Mouse (Mus musculus) right cerebral cortex, adult 2 months (tissue): Measurements from ENCODE around the gene Gm43552.

Source experiments
- DNase-seq, 2 experiments: peaks; one replicate each; pipeline ENCODE4 v3.0.0; 2021 to 2022; ENCODE audit warnings: low spot score in 2 of 2

Gm43552 gene

GRCm38 (mm10) chr5:65438041-65438440 is 54.6 kb downstream of the Gm43552 start:
- no peak for DNase-seq

DNA sequence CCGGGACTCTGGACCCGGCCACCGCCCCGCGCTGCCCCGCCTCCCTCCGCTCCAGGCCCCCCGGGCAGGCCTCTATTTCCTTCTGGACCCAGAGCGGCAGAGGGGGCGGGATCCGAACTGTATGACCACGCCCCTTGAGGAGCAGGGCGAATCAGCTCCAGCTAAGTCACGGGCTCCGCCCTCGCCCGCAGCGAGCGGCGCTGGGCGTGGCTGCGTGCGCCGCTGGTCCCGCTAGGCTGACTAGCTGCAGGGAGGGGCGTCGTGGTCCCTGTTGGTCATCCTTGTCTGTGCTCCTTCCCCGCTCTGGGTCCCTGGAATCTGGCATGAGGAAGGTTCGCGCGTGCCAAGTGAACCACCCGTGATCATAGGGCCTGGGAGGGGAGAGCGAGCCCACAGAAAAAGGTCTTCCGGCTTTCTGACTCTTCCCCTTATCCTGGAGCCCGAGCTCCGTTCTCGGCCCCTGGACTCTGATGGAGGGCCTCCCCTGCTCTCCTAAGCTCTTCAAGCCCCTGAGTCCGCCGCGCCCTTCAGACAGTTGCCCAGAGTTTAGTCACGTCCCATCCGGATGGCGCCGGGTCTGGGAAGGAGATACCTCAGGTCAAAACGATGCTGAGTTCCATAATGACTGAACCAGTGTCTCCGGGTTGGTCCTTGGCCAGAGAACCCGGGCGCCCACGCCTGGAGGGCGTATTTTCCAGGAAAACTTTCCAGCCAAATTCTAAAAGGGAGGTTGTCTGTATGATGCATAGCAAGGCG is 56.6 kb downstream of the Gm43552 start, which contains the start of gene Ugdh:
TSS of gene Ugdh (minus strand) at position 144 of the 756 bp plus-strand sequence.
- peak; percentile 94 to 96 for DNase-seq

DNA sequence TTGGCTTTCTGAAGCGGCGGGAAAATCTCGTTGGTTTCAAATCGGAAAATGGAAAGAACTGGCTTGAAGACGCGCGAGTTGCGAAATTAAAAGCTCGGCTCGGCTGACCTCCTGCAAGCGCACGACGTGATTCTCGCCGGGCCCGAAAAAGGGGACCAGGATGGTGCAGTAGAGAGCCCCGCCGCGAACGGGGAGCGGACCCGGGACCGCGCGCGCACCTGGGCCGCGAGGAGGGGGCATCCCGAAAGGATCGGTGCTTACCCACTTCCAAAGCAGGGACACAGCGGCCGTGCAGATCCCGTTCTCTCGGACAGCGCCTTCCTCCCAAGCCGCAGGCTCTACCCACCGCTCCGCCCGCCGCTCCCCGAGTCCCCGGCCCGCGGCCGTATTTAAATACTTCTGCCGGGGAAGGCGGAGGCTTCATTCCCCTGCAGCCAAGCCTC is 57.2 kb downstream of the Gm43552 start:
- DNase-seq, result no peak

- DNase-seq, result peak in 1 of 2 experiments; percentile 30
These were observed 57.9 kb downstream of the Gm43552 start for GRCm38 (mm10) chr5:65434471-65435362.

- DNase-seq, result no peak
These were observed 63.2 kb downstream of the Gm43552 start for GRCm38 (mm10) chr5:65429441-65429840.

GRCm38 (mm10) chr5:65428321-65428720 is 64.3 kb downstream of the Gm43552 start:
- DNase-seq, result no peak

- no peak for DNase-seq
These were observed 67.4 kb downstream of the Gm43552 start for GRCm38 (mm10) chr5:65425251-65425650.

DNA sequence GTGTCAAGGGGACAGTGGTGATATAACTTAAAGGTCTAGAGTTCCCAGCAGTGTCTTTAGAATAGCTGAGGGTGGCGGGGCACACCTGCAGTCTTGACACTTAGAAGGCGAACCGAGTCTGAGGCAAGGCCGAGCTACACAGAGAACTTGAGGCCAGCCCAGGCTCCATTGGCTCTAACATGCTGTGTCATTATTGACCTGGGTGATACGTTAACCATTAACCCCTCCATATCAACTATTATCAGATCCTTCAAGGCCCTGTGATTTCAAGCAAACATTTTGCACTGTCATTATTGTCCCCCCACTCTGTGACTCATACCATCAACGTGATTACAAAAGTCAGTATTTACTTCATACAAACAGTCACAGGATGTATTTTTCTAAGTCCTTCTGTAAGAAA is 68.4 kb downstream of the Gm43552 start:
- DNase-seq, result no peak

- DNase-seq, result no peak
These were observed 69.8 kb downstream of the Gm43552 start for GRCm38 (mm10) chr5:65422803-65423202.

DNA sequence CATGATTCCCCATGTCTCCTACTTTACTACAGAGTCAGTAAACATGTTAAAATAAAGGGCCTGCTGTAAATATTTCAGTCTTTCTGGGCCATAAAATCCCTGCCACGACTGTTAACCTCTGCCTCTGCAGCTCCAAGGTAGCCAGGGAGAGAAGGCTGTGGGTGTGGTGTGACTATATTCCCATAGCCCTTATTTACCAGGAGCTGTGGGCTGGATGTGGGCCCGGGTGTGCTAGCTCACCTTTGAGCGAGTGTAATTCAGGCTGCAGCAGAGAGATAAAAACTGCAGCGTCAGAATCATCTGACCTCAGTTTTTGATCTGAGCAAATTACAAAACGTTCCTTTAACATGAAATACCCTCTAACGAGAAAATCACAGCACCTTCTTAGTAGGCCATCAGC is 71.8 kb downstream of the Gm43552 start:
- DNase-seq, result no peak

DNA sequence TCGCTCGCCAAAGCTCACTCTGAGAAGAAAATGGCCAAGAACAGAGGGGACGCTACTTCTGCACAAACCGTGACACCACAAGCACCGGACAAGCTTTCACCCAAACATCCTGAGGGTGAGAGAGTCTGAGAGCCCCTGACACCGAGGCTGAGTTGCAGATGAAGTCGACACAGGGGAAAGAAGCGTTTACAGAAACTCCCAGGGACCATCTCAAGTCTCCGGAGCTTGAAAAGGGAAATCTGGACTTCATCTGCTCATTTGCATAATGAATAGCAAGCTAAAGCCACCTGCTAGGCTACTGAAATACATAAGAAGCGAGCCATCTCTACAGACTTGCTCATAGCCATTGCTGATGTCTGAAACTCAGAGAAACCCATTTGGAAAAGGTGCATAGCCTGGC is 73.5 kb downstream of the Gm43552 start:
- DNase-seq, result no peak

DNA sequence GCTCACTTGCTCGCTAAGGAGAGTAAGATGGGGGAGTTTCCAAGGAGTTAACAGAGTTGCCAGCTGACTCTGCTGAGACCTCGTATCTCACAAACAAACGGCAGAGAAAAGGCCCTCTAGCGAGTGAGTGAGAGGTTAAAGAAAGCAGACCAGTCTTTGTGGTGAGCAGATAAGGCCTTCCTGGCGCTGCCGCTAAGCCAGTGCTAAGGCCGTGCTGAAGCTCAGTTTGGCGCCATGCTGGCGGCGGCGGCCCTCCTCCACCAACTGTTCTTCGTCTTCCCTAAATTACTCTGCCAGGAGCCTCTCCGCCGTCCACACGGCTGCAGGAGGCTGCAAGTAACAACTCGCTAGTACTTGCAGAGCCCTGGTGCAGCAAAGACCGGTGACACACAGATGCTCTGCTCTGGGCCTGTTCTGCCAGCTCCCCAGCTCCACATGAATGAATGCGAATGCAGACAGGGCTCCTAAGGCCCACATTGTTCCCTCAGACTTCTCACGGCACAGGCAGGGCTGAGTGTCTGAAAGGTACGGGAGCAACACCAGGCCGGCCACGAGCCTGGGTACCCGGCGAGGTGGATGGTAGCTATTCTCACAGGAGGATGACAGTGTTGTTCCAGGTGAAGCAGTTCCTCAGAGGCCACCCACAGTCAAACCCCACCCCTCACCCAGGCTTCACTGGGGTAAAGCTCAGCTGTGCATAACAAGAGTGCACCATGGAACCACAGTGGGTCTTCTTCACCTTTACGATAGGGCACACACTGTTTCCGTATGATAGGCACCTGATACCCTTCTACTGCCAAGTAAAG is 76.8 kb downstream of the Gm43552 start:
- DNase-seq, result no peak

DNA sequence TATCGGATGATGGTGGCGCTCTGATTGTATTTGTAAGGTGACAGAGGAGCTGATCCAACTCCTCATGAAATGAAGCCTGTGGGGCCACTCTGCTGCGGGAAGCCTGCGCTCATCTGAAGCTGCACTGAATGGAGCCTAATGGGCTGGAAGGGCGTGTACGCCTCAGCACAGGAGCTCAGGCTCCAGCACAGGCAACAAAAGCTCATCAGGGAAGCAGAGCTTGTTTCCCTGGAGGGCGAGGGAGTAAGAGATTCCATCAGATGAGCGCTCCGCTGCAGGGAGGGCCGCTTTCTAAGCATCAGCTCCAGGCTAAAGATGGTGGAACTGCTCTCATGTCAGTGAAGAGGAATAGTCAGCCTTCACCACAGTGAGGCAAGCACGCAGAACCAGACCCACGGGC is 84.6 kb downstream of the Gm43552 start:
- no peak for DNase-seq

DNA sequence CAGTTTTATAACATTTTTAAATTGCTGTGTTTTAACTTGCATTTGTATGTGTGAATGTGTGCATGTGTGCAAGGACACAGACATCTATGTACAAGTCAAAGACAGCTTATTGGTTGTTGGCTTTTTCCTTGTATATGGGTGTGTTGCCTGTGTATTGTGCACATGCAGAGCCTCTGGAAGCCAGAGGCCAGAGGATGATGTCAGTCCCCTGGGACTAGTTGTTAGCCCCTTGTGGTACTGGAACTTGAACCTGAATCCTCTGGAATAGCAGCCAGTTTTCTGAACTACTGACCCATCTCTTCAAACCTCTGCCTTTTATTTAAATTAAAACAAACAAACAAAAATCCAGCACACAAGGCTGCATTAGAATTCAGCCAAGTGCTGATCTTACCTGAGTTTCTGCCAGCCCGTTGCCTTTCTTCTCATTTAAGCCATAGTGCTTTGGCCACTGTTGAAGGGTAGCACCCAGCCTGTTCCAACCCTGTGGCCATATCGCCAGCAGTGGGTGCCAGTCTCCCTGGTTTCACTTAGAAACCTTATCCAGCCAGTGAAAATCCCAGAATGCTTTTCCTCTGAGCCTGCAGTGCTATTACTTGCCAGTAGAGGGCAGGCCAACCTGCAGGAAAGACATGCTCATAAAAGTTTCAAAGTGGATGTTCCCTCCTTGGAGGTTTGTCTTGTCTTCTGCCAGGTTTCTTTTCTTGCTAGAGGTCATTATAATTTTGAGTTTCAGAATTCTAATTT is 91.2 kb downstream of the Gm43552 start:
- DNase-seq, result peak; percentile 87 to 89

GRCm38 (mm10) chr5:65394425-65394824 is 98.2 kb downstream of the Gm43552 start:
- DNase-seq, result no peak

GRCm38 (mm10) chr5:65391753-65392152 is 100.9 kb downstream of the Gm43552 start:
- DNase-seq, result no peak

GRCm38 (mm10) chr5:65390648-65391644 is 101.7 kb downstream of the Gm43552 start, which contains the start of the genes Rpl9 and Lias:
Gene Rpl9, minus strand, starts transcription at chr5:65391444.
Gene Lias, plus strand, starts transcription at chr5:65391497.
- peak; percentile 100 for DNase-seq

DNA sequence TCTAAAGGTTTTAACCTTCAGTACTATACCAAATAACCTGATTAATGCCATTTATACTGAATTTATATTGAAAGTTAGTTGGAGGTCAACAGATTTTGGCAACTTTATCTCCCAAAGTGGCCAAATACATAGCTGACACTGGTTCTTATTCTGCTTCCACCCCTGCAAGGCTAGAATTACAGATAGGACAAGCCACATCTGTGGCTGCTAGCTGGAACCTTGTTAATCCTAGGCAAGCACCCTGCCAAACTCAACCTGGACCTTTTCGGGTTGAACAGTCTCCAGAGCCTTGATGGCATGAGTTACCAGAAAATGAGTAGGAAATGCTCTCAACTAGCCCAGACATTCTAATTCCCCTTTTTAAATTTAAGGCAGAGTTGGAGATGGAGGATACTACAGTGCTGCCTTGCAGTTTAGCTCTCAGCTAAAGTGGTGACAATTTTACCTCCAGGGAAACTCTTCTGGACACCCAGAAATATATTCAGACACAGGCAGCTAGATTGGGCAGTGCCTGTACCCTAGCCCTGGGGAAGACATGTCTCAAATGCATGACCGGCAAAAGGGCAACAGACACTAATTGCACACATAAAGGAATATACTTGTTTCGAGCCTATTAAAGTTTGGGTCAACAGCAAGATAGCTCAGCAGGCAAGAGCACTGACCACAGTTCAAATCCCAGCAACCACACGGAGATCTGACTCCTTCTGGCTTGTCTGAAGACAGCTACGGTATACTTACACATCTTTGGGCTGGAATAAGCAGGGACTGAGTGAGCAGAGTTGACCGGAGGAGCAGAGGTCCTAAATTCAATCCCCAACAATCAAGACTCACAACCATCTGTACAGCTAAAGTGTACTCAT is 105.4 kb downstream of the Gm43552 start:
- DNase-seq, result no peak

- DNase-seq, result no peak
These were observed 106.9 kb downstream of the Gm43552 start for GRCm38 (mm10) chr5:65385704-65386103.
